Mouse (Mus musculus): Measurements from ENCODE around the gene Olfml2a. TPM values are rescaled to one million over a fixed set of nuclear protein-coding genes. Genes with fewer than 3 reads are reported as not detected.

Gene Olfml2a
- polyA plus RNA-seq, 1 experiment from 2014 or later = 1.1 TPM

GRCm38 (mm10) chr2:38992452-38992851, 60.7 kb downstream of the Olfml2a start:
- WGBS = 55% methylated on average over 4 of the region's 4 CpGs
- no peak overlapping the region for H3K9ac ChIP-seq
- H3K9me3 ChIP-seq (replicated peaks) = no peaks in the 10 kb centered on the region
- ATAC-seq = no peak
- H3K4me1 ChIP-seq = peaks cover 9% of the 10 kb centered on the region
- 0 out of 2 replicates have a peak, but pooled peaks cover 4% of the 10 kb centered on the region for H3K27me3 ChIP-seq
- no peaks in the 10 kb centered on the region for H3K36me3 ChIP-seq (ENCODE audit: poor library complexity, severe bottlenecking)
- H3K4me3 ChIP-seq = no peak overlapping the region
- H3K4me2 ChIP-seq = no peak overlapping the region
- H3K27ac ChIP-seq = peak overlapping the region; percentile 2; the same call in 1 of the 2 replicates

- ATAC-seq = peak; percentile 94
- H3K9me3 ChIP-seq (replicated peaks) = no peaks in the 10 kb centered on the region
- peak within 1 kb of the TSS; percentile 35 for H3K4me3 ChIP-seq
- H3K27me3 ChIP-seq = 0 out of 2 replicates have a peak, but pooled peaks cover 7% of the 10 kb centered on the region
- WGBS = 17% methylated on average over 33 of the region's 33 CpGs
- peak within 1 kb of the TSS; percentile 56 for H3K4me2 ChIP-seq
- no peak within 1 kb of the TSS for H3K27ac ChIP-seq
- H3K36me3 ChIP-seq (ENCODE audit: poor library complexity, severe bottlenecking) = peaks cover 36% of the 10 kb centered on the region
- peaks cover 16% of the 10 kb centered on the region for H3K4me1 ChIP-seq
- peak within 1 kb of the TSS; percentile 53; the same call in 1 of the 2 replicates for H3K9ac ChIP-seq
Measured at GRCm38 (mm10) chr2:38997386-38998374, 65.9 kb downstream of the Olfml2a start, which contains the start of gene Wdr38. TSS of gene Wdr38 (plus strand) at chr2:38997476.

- peaks cover 48% of the 10 kb centered on the region for H3K36me3 ChIP-seq (ENCODE audit: poor library complexity, severe bottlenecking)
- no peak for ATAC-seq
- peaks cover 31% of the 10 kb centered on the region for H3K4me1 ChIP-seq
- WGBS = 63% methylated on average over 4 of the region's 4 CpGs
- 0 out of 2 replicates have a peak, but pooled peaks cover 7% of the 10 kb centered on the region for H3K27me3 ChIP-seq
- H3K27ac ChIP-seq = no peak overlapping the region
- H3K4me3 ChIP-seq = no peak overlapping the region
- H3K9me3 ChIP-seq (replicated peaks) = no peaks in the 10 kb centered on the region
- H3K9ac ChIP-seq = no peak overlapping the region
- H3K4me2 ChIP-seq = no peak overlapping the region
Measured at GRCm38 (mm10) chr2:38999381-38999780, 67.6 kb downstream of the Olfml2a start.

GRCm38 (mm10) chr2:38999910-39000586, 68.3 kb downstream of the Olfml2a start:
- no peak overlapping the region for H3K4me3 ChIP-seq
- H3K9me3 ChIP-seq (replicated peaks) = no peaks in the 10 kb centered on the region
- 72% methylated on average over 8 of the region's 8 CpGs for WGBS
- peaks cover 48% of the 10 kb centered on the region for H3K36me3 ChIP-seq (ENCODE audit: poor library complexity, severe bottlenecking)
- 0 out of 2 replicates have a peak, but pooled peaks cover 7% of the 10 kb centered on the region for H3K27me3 ChIP-seq
- H3K9ac ChIP-seq = no peak overlapping the region
- H3K4me2 ChIP-seq = no peak overlapping the region
- H3K27ac ChIP-seq = no peak overlapping the region
- ATAC-seq = no peak
- peaks cover 31% of the 10 kb centered on the region for H3K4me1 ChIP-seq

- H3K4me1 ChIP-seq = peaks cover 33% of the 10 kb centered on the region
- H3K9me3 ChIP-seq (replicated peaks) = no peaks in the 10 kb centered on the region
- no peak overlapping the region for H3K27ac ChIP-seq
- no peak for ATAC-seq
- 0 out of 2 replicates have a peak, but pooled peaks cover 7% of the 10 kb centered on the region for H3K27me3 ChIP-seq
- no peak overlapping the region for H3K4me2 ChIP-seq
- peaks cover 48% of the 10 kb centered on the region for H3K36me3 ChIP-seq (ENCODE audit: poor library complexity, severe bottlenecking)
- no peak overlapping the region for H3K4me3 ChIP-seq
- H3K9ac ChIP-seq = no peak overlapping the region
- WGBS = 86% methylated on average over 4 of the region's 4 CpGs
Measured at GRCm38 (mm10) chr2:39000587-39000919, 68.8 kb downstream of the Olfml2a start.

- Histone ChIP-seq H3K27ac (no peak overlapping the region), H3K9me3 (replicated peaks) (no peaks in the 10 kb centered on the region), H3K9ac (no peak overlapping the region), H3K36me3 (ENCODE audit: poor library complexity, severe bottlenecking) (peaks cover 48% of the 10 kb centered on the region), H3K27me3 (0 out of 2 replicates have a peak, but pooled peaks cover 7% of the 10 kb centered on the region), H3K4me2 (no peak overlapping the region), H3K4me3 (no peak overlapping the region), H3K4me1 (peaks cover 44% of the 10 kb centered on the region)
- WGBS = 76% methylated on average over 3 of the region's 3 CpGs
- ATAC-seq = no peak
Measured at GRCm38 (mm10) chr2:39001866-39002265, 70.1 kb downstream of the Olfml2a start.

GRCm38 (mm10) chr2:39003106-39003505, 71.3 kb downstream of the Olfml2a start:
- peak overlapping the region; percentile 93; the same call in 1 of the 2 replicates for H3K9ac ChIP-seq
- H3K27ac ChIP-seq = no peak overlapping the region
- peaks cover 48% of the 10 kb centered on the region for H3K36me3 ChIP-seq (ENCODE audit: poor library complexity, severe bottlenecking)
- no peaks in the 10 kb centered on the region for H3K9me3 ChIP-seq (replicated peaks)
- peak overlapping the region; percentile 74 for H3K4me3 ChIP-seq
- H3K4me2 ChIP-seq = peak overlapping the region; percentile 95
- H3K27me3 ChIP-seq = no peaks in the 10 kb centered on the region
- H3K4me1 ChIP-seq = peaks cover 40% of the 10 kb centered on the region
- 49% methylated on average over 8 of the region's 8 CpGs for WGBS
- no peak for ATAC-seq

- WGBS = 74% methylated on average over 5 of the region's 5 CpGs
Measured at GRCm38 (mm10) chr2:39003512-39003911, 71.7 kb downstream of the Olfml2a start.

GRCm38 (mm10) chr2:39004372-39004771, 72.6 kb downstream of the Olfml2a start:
- Histone ChIP-seq H3K27ac (peak overlapping the region; percentile 93), H3K4me1 (peaks cover 48% of the 10 kb centered on the region), H3K27me3 (no peaks in the 10 kb centered on the region), H3K9ac (peak overlapping the region; percentile 93), H3K36me3 (ENCODE audit: poor library complexity, severe bottlenecking) (peaks cover 45% of the 10 kb centered on the region), H3K4me2 (peak overlapping the region; percentile 95), H3K9me3 (replicated peaks) (no peaks in the 10 kb centered on the region), H3K4me3 (peak overlapping the region; percentile 74)
- ATAC-seq = no peak
- WGBS = 1% methylated on average over 11 of the region's 11 CpGs

More at GRCm38 (mm10) chr2:39003512-39003911, 71.7 kb downstream of the Olfml2a start:
- Histone ChIP-seq H3K27ac (no peak overlapping the region), H3K9me3 (replicated peaks) (no peaks in the 10 kb centered on the region), H3K4me3 (peak overlapping the region; percentile 74), H3K4me1 (peaks cover 39% of the 10 kb centered on the region), H3K36me3 (ENCODE audit: poor library complexity, severe bottlenecking) (peaks cover 48% of the 10 kb centered on the region), H3K9ac (peak overlapping the region; percentile 93), H3K4me2 (peak overlapping the region; percentile 95), H3K27me3 (no peaks in the 10 kb centered on the region)
- no peak for ATAC-seq

- ATAC-seq = peak; percentile 91
- peak within 1 kb of the TSS; percentile 93 for H3K9ac ChIP-seq
- peak within 1 kb of the TSS; percentile 93 for H3K27ac ChIP-seq
- no peaks in the 10 kb centered on the region for H3K9me3 ChIP-seq (replicated peaks)
- H3K4me1 ChIP-seq = peaks cover 52% of the 10 kb centered on the region
- no peaks in the 10 kb centered on the region for H3K27me3 ChIP-seq
- WGBS = under 1% methylated on average over 58 of the region's 58 CpGs
- peak within 1 kb of the TSS; percentile 95 for H3K4me2 ChIP-seq
- H3K4me3 ChIP-seq = peak within 1 kb of the TSS; percentile 74
- H3K36me3 ChIP-seq (ENCODE audit: poor library complexity, severe bottlenecking) = peaks cover 39% of the 10 kb centered on the region
Measured at GRCm38 (mm10) chr2:39004880-39005435, 73.2 kb downstream of the Olfml2a start, which contains the start of gene Arpc5l. TSS of gene Arpc5l (plus strand) at chr2:39005348.

- Histone ChIP-seq H3K4me3 (peak within 1 kb of the TSS; percentile 74), H3K9ac (peak within 1 kb of the TSS; percentile 93), H3K36me3 (ENCODE audit: poor library complexity, severe bottlenecking) (peaks cover 32% of the 10 kb centered on the region), H3K27me3 (no peaks in the 10 kb centered on the region), H3K4me2 (peak within 1 kb of the TSS; percentile 95), H3K27ac (peak within 1 kb of the TSS; percentile 93), H3K4me1 (peaks cover 58% of the 10 kb centered on the region), H3K9me3 (replicated peaks) (no peaks in the 10 kb centered on the region)
- WGBS = 14% methylated on average over 15 of the region's 15 CpGs
- no peak for ATAC-seq
Measured at GRCm38 (mm10) chr2:39005574-39006079, 73.8 kb downstream of the Olfml2a start, which contains the start of gene Rpl35. TSS of gene Rpl35 (minus strand) at chr2:39005624.
